Mouse (Mus musculus) kidney, postnatal 10 days (tissue): Measurements from ENCODE around the gene Sac3d1.
"Not testable (repeated sequence)": the region's sequence is repeated elsewhere in the genome, so short reads cannot be mapped to it uniquely, and the experiment has no call there.

Experiments used
- DNase-seq: peaks from one replicate; pipeline ENCODE4 v3.0.0; 2021; ENCODE audit warnings: mixed read lengths

Gene Sac3d1

DNA sequence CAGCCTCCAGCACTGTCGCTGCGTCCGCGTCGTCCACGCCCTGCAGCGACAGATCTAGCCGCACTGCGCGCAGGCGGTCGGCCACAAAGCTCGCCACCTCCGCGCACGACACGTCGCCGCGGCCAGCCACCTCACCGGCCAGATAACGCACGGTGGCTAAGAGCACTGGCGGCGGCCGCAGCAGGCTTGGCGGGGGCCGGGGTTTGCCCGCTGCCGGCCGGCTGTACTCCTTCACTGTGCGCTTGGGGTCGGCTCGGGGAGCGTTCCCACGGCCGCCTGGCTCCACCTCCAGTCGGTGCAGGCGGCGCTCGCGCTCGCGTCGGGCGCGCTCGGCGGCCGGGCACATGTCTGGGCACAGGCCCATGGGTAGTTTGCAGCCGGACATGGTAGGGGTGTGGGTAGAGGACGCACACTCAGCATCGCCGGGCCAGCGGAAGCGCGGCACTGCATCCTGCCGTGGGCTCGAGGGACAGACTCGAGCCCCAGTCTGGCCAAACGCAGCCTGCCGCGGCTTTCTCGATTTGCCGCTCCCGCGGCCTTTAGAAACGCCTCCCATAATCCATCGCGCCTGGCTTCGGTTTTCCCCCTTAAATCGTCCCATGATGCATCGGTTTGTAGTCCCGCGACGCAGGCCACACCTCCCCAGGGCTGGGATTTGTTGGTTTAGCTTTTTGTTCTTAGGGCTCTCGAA lies at the start of gene Sac3d1:
TSS of gene Sac3d1 (minus strand) at position 665 of the 691 bp plus-strand sequence.
- DNase-seq = peak; percentile 92

DNA sequence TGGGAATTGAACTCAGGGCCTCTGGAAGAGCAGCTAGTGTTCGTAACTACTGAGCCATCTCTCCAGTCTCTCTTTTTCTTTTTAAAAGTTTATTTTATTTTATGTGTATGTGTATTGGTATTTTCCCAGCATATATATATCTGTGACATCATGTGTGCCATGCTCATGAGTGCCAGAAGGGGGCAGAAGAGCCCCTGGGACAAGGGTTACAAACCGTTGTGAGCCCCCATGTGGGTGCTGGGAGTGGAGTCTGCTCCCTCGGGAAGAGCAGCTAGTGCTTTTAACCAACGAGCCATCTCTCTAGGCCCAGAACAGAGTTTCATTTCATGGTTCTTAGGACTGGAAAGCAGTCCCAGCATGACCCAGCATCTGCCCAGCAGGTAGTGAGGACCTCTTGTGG lies 48.3 kb upstream of the Sac3d1 start:
- no peak for DNase-seq

DNA sequence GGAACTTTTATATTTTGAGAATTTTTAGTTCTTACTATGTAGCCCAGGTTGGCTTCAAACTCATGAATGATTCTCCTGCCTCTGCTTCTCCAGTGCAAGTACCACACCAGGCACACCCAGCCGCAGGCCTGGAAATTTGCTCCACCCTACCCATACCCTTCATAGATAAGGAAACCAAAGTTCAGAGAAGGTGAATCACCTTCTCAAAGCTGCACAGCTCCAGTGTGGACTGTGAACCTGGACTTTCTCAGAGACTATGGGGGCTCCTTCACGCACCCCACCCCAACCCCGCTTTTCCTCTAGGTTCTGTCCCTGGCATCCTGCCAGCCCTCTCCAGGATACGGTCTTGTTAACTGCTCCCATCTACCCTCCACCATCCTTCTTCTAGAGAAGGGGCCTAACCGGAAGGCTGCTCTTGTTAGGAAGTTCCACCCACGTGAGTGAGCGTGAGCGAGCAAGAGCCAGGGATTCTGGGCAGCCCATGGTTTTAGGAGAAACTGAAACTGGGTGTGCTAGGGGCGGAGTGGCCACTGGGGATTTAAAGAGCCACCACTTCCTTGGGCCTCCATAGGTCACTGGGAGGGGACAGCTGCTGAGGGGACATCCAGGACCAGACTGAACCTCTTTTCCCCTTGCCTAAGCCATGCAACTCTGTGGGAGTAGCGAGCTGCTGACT lies 45.6 kb upstream of the Sac3d1 start:
- DNase-seq = peak; percentile 60

DNA sequence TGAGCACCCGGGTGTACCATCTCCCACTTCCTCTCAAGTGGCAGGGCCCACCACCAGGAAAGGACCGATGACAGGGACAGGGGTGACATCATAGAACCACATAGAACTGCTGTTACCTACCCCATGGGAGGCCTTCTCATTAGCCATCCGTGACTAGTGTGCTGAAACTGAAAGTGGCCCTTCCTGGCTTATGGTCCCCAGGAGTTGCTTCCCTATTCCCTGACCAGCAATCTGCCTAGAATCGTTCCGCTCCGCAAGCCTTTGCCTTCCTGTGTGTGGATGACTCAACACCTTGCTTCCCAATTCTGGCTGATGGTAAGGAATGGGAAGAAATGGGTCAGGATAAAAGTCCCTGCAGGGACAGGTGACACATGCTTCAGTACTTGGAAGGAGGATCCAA lies 38.8 kb upstream of the Sac3d1 start:
- no peak for DNase-seq

DNA sequence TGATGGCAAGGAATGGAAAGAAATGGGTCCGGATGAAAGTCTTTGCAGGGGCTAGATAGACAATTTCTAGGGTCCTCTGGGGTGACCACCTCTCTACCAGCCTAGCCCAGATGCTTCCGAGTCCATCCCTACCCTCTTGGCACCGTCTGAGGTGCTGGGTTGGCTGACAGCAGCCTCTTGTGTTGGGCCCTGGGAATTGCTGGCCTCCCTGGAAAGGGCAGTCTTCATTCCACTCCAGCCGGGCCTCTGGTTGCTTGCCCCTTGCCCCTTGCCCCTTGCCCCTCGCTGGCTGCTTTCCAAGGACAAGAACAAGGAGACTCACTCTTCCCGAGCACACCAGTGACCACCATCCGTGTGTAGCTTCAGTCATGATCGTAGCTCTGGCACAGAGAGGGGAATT lies 37.9 kb upstream of the Sac3d1 start:
- DNase-seq = peak; percentile 62

DNA sequence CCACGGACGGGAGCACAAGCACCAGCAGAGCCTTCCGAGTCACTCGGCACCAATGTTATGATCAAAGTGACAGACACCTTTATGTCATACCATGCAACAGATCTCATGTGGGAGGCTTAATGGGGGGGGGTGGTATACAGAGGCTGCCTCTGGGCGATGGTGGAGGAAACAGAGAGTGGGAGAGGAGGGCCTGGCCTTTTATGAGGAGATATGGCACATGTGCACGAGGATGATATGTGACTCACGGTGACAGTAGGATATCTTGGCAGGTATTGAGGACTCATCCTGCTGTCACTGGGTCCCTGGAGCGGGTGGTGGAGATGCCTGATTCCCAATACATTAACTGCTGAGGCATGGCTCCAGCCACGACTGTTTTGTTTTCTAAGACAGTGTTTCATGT lies 36.7 kb upstream of the Sac3d1 start:
- DNase-seq = no peak

DNA sequence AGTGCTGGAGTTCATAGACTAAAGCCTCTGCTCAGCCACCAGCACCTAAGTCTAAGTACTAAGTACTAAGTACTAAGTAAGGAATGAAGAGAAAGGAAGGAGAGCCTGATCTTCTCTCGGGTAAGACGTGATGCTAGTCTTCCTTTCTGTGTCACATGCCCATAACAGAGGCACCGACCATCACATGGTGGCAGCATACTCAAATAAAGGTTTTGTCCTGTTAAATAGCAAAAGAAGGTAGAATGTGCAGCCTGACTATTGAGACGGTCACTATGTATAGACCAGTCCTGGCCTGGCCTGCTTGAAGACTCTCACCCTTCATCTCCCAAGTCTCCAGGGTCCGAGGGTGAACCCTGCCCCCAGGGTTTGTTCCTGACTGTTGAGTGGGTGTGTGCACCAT lies 26.4 kb upstream of the Sac3d1 start:
- no peak for DNase-seq

DNA sequence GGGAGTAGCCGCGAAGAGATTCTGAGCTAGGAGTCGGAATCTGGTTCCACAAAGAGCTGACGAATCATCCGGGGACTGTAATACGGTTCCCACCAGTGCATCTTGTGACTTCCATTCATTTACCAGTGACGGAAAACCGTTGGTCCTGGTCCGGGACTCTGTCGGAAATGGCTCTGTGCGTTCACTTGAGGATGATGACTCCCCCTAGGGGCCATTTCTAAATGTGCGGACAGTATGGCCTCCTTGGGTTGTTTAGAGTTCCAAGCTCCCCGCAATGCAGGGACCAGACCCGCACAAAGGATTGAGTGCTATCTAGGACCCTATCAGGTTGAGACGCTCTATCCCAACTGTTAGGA lies 22.9 kb upstream of the Sac3d1 start, which contains the start of gene Arl2:
TSS of gene Arl2 (minus strand) at position 155 of the 356 bp plus-strand sequence.
- DNase-seq = peak; percentile 88

DNA sequence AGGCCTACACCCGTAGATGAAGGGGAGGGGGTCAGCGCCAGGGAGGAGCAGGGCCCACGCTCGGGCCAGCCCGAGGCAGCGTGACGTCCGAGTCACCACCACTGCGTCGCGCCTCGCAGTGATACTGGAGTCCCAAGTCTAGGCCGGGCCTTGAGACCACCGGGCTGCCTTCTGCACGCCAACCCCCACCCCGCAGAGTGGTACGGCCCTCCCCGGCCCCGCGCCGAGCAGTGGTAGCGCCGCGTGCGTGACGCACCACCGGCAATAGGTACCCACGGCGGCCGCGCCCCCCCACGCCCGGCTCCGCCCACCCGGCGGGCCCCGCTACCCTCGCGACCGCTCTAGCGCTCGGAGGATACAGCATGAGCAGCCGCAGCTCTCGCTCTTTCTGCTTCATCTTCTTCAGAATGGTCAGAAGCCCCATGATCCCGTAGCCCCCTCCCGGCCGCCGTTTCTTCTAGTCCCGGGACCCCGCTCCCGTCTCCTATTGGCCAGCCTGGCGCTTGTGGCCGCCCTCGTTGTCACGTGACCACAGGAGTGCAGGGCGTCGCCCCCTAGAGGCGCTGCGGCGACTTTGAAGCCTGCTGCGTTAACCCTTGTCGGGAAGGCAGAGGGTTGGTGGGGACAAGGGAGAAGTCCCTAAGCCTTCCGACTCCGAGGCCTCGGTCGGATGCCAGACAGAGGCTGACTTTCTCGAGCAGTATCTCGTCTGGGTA lies 22.4 kb upstream of the Sac3d1 start, which contains the start of gene Batf2:
TSS of gene Batf2 (plus strand) at position 306 of the 716 bp plus-strand sequence.
- peak; percentile 95 for DNase-seq

DNA sequence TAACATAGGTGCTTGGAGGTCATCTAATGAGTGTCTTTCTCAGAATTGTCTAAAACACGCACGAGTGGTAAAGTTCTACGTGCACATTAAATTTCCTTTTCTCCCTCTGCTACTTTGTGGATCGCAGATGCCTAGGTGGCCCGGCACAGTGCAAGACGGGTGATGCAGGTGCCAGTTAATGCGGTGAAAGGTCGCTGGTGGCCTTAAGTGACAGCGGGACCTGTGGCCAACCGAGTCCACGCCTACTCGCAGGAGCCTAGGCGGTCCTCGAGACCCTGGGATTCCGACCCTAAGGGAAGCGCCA lies 21.9 kb upstream of the Sac3d1 start:
- DNase-seq = no peak

DNA sequence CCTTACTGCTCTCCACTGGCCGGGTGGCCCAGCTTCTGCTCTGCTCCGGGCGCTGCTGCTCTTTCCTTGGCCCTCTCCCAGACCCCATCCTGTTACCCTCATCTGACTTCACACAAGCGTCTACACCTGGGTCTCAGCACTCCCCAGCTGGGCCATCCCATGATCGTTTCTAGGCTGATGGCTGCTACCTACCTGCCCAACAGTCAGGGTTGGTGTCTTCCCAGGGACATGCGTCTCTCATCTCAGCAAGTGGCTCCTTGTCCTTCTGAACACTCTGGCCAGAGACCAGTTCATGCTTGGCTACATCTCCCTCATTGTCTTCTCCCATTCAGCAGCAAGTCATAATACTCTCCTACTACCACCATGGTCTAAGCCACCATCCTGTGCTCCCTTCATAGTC lies 21.3 kb upstream of the Sac3d1 start:
- DNase-seq = no peak

DNA sequence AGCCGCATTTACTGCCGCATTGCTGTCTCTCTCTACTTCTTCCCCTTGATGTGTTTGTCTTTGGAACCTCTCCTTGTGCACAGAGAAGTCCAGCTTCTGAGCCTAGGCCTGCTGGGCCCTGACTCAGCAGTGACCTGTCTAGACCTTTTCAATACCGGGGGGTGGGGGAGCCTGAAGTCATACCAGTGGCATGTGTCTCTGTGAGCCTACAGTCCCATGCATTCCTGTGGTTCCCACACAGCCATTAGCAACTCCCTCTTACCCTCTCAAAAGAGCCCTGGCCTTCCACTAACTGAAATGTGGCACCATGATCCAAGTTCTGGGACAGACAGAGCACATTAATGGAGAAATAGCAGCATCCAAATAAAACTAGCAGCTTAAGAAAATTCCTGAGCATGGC lies 17.9 kb upstream of the Sac3d1 start:
- DNase-seq = no peak

DNA sequence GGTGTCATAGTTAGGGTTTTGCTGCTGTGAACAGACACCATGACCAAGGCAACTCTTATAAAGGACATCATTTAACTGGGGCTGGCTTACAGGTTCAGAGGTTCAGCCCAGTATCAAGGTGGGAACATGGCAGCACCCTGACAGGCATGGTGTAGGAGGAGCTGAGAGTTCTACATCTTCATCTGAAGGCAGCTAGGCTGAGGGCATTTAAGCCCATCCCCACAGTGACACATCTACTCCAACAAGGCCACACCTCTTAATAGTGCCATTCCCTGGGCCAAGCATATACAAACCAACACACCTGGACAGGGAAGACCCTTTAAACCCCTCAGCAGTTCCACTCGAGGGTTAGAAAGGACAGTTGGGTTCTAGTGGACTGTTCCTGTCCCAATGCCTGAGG lies 14.7 kb upstream of the Sac3d1 start:
- not testable (repeated sequence) for DNase-seq

DNA sequence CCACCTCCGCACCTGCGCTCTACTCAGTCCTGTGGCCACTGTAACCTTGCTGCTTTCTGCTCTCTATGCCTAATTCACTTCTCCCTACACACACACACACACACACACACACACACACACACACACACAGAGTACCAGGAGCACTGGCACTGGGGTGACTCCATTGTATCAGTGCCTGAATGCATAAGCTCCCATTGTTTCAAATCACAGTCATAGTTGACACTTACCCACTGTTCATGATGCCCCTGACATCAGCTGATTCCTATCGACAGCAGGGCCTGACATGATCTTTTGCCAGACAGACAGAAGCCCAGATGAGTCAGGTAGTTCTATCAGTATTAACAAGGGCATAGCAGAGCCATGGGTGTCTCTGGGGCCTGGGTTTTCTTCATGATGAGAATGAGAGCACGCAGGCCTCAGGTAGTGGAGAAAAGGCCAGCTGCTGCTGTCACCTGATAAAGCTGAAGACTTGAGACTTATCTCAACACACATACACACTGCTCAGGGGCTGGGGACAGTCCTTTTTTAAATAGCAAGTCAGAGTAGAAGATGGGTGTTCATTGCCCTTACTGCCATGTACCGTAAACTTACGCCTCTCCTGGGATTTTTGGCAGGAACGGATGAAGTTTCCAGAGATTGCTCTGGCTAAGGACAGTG lies 13.8 kb upstream of the Sac3d1 start:
- DNase-seq = no peak

DNA sequence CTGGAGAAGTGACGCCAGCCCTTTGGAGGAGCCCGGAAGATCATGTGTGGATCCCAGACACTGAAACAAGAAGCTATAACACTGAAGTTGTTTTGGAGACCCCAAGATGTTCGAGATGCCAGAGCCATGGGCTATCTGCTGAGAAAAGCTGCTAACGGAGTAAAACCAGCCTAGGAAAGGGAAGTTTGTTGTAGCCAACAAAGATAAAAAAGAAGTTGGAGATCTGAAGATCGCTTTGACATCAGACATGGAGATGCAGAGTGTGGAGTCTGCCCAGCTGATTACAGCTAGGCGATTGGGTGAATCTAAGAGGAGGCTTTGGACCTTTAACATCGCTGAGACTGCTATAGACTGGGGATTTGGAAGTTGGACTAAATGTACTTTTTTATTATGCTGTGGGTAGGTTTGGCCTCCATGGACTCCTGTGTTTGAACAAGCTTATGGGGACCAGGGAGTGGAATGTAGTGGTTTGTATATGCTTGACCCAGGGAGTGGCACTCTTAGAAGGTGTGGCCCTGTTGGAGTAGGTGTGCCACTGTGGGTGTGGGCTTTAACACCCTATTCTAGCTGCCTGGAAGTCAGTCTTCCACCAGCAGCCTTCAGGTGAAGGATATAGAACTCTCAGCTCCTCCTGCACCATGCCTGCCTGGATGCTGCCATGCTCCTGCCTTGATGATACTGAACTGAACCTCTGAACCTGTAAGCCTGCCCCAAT lies 12.1 kb upstream of the Sac3d1 start:
- not testable (repeated sequence) for DNase-seq

DNA sequence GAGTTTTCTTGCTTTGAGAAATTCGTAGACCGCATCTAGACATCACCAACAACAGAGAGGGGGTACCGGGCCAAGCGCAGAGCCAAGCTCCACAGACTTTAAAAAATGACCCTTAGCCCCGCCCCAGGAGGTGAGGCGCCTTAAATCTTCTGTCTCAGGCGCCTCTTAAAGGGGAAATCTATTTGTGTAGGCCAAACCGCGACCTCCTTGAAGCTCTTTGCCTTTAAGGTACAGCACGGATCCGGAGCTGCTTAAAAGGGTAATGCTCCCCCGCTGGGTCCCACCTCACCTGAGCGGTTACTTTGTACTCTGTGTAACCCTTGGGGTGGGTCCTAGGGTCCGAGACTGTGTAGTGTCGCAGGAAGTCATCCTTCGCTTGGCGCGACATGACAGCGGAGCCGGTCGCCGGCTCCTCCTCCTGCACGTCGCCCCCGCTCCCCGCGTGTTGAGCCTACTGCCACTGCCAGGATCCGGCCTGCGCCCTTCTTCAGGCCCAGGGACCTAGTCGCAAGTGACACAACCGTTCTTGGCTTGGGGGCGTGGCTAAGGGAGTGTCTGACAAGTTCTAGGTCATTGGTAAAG lies 9.4 kb upstream of the Sac3d1 start, which contains the start of gene Snx15:
TSS of gene Snx15 (minus strand) at position 545 of the 582 bp plus-strand sequence.
- DNase-seq = peak; percentile 97

DNA sequence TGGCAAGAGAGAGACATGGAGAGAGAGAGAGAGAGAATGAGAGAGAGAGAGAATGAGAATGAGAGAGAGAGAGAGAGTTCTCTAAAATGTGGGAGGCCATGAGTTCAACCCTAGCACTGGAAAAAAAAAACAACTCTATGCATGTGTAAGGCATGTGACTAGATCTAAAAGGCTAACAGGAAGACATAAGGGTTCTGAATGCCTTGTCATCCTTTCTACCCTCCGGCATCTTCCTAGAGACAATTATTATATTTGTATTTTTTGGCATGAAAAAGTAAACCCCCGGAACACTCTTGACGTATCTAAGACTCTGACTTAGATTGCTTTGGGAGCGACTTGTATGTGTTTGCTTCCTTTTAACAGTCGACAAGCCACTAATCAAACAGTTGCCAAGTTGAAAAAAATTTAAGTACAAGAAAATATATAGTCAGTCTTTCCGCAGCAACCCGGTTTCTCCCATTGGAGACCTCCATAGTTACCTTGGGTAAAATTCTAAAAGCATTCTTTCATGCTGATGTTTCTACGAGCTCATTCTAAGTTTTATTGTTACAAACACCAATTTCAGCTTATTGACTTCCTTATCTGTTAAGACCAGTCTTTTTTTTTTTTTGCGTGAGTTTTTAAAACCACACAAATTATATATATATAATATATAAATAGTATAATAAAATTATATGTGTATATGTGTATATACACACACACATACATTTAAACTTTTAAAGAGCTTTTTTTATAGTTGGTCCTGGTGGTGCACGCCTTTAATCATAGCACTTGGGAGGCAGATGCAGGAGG lies 8.5 kb upstream of the Sac3d1 start:
- no peak for DNase-seq

DNA sequence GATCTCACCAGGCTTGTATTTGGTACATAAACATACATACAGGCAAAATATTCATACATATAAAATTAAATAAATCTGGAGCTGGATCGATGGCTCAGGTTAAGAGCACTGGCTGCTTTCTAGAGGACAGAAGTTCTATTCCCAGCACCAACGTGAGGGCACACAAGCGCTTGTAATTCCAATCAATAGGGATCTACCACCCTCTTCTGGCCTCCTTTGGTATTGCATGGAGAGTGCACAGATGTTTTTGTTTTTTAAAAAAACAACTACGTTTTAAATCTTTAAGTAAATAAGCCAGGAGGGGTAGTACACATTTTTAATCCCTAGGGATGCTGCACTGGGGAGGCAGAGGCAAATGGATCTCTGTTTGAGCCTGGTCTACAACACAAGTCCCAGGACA lies 7.8 kb upstream of the Sac3d1 start:
- DNase-seq = peak; percentile 75

DNA sequence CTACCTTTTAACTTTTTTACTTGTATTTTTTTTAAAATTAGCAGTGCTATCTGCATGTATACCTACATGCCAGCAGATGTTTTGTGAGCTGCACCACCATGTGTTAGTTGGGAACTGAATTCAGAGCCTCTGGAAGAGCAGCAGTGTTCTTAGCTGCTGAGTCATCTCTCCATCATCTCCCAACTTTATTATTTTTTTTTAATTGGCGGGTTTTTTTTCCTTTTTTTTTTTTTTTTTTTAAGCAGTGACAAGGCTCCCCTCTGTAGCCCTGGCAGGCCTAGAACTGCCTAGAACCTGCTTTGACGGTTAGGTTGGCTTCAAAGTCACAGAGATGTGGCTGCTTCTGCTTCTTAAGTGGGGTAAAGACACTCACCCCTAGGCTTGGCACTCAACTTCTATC lies 6.4 kb upstream of the Sac3d1 start:
- DNase-seq = no peak

DNA sequence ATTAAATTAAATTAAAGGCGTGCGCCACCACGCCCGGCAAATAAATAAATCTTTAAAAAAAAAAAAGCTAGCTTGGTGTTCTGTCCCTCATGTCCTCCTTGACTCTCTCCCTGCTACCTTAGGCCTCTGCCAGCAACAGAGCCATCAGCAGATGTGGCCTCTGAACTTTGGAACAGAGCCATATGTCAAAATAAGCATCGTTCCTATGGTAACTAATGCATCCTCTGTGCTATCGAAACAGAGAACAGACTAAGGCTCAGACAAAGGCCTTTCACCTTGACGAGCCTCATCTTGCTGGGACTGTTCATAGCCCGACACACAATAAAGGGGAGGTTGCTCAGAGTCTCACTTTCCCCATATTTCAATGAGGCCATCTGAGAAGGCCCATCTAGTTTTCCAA lies 4.9 kb upstream of the Sac3d1 start:
- DNase-seq = no peak

DNA sequence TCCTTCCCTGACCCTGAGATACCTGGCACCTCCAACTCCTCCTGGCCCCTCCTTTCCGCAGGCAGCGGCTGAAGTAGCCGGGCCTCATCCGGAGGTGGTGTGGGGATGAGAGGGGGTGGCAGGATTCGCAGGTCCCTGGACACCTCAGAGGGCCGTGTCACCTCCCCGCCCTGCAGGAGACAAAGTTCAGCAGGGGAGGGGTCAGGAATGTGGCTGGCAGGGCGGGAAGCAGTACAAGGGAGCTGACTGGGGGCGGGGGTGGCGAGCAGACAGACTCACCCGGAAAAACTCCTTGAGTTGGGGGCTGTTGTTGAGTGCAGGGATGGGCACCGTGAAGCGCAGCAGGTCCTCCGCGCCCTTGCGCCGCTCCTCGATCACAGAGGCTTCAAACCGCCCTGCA lies 3.3 kb upstream of the Sac3d1 start:
- DNase-seq = peak; percentile 46
